Mouse (Mus musculus) kidney, adult 2 months (tissue): Measurements from ENCODE around the gene Cstf2.

Experiments used
- CTCF ChIP-seq: fragments of 200-500 bp; conservative IDR thresholded peaks from 2 replicates; pipeline ENCODE4 v1.5.1; 2011; ENCODE audit warnings: low read depth, mild to moderate bottlenecking, control low read depth, low read length, moderate library complexity, mixed read lengths; ENCODE audit not compliant: insufficient read depth, insufficient read length
- POLR2A ChIP-seq: fragments of 200-500 bp; IDR thresholded peaks from one replicate; pipeline ENCODE4 v1.6.1; 2011; ENCODE audit warnings: low read depth, low read length, control low read depth

GRCm38 (mm10) chrX:134058040-134058875, 729 bp upstream of the Cstf2 start:
- TF ChIP-seq POLR2A, result no peak
- TF ChIP-seq CTCF, result no peak
